16 mouse cellular contexts compared by ENCODE assay signal in the genomic region with DNA sequence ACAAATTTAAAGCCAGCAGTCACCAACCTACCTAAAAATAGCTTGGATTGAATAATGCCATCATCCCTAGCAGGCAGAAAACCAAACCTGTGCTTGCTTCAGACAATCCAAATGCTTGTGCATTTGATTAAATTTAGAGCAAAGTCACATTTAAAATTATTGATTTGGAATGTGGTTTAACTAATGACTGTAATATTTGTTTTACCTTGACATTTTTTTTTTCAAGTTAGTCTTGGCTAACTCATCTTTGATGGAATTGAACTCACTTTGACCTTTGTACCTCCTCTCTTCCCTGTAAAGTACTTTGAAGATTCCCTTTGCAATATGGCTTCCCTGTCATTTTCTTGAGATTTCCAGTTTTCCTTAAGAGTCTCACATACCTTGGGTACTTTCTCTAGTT.
"Had no signal": no experiment of that assay in that cellular context is flagged by ENCODE, and none has a peak within 500 bp of the region (broad histone marks: within the 10 kb centered on the region; RNA-seq: fewer than 3 reads in every experiment).

No protein-coding gene starts in this region.

- H3K9me3 ChIP-seq: neural tube, embryonic 13.5 days; neural tube, embryonic 15.5 days; stomach, embryonic 15.5 days had no signal

- H3K9ac ChIP-seq: neural tube, embryonic 13.5 days; neural tube, embryonic 15.5 days; stomach, embryonic 15.5 days had no signal

- DNase-seq: retina, postnatal 1 day; right cerebral cortex, adult 18-20 months; right cerebral cortex, postnatal 14 days; right cerebral cortex, postnatal 25 days; right cerebral cortex, postnatal 4 days; spleen, adult 18-20 months; thymus, adult 18-20 months; thymus, adult 2 months; thymus, postnatal 14 days; thymus, postnatal 25 days; thymus, postnatal 36 days; thymus, postnatal 4 days had no signal

- H3K27ac ChIP-seq: neural tube, embryonic 13.5 days; neural tube, embryonic 15.5 days; stomach, embryonic 15.5 days; stomach, postnatal 0 days had no signal

- H3K4me3 ChIP-seq: neural tube, embryonic 13.5 days; neural tube, embryonic 15.5 days; stomach, embryonic 15.5 days had no signal

- H3K36me3 ChIP-seq: neural tube, embryonic 13.5 days; neural tube, embryonic 15.5 days; stomach, embryonic 15.5 days had no signal

- H3K27me3 ChIP-seq: neural tube, embryonic 13.5 days; neural tube, embryonic 15.5 days; stomach, embryonic 15.5 days had no signal

- H3K4me2 ChIP-seq: neural tube, embryonic 13.5 days; neural tube, embryonic 15.5 days; stomach, embryonic 15.5 days had no signal

- H3K4me1 ChIP-seq: neural tube, embryonic 13.5 days; neural tube, embryonic 15.5 days; stomach, embryonic 15.5 days had no signal
